Mouse (Mus musculus) erythroblast, embryonic 14.5 days (primary cell): Measurements from ENCODE around the gene Ptgis.

ENCODE experiments used
- GATA1 ChIP-seq: IDR thresholded peaks from 2 replicates; pipeline ENCODE4 v1.6.1; 2012; ENCODE audit warnings: low read length, inconsistent platforms, mixed read lengths
- TAL1 ChIP-seq: IDR thresholded peaks from 3 replicates; pipeline ENCODE4 v1.6.1; 2012; ENCODE audit warnings: low read length, inconsistent platforms, mixed read lengths

DNA sequence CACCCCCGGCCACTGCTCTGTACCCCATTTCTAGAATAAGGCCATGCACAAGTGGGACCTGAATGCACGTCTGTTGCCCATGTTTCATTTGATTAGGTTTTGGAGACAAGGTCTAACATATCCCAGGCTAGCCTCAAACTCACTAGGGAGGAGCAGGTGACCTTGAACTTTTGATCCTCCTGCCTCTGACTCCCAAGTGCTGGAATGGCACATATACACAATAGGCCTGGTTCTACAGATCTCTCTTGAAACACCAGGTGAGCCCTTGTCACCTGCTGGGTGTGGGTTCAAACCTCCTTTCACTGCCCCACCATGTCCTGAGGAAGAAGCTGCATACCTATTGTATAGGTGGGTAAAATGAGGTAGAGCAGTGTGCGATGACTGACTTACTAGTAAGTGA, 28.3 kb downstream of the Ptgis start:
- TF ChIP-seq GATA1 (no peak), TAL1 (no peak)
